Mouse (Mus musculus) left cerebral cortex, postnatal 25 days (tissue): ENCODE data around the gene Lingo3. TPM values are rescaled to one million over a fixed set of nuclear protein-coding genes. Genes with fewer than 3 reads are reported as not detected.
A peak's percentile ranks its signal among the peaks of the same experiment; 100 is the strongest.

Experiments used
- DNase-seq, 2 experiments: peaks; one replicate each; pipeline ENCODE4 v3.0.0; 2022; ENCODE audit warnings: low spot score in 2 of 2, mixed read lengths in 1 of 2
- intact Hi-C: fragments of 180-260 bp; cut with DNase I; formaldehyde crosslinking; loops from one replicate; pipeline ENCODE4 v1.15.1; 2025
- total RNA-seq, 2 experiments: library from RNA; stranded (reverse); gene quantifications; 2 replicates each; pipeline ENCODE4 v1.2.3; 2021

The Lingo3 gene
- 10 to 100 TPM; 35.6 to 48.0 TPM for total RNA-seq

DNA sequence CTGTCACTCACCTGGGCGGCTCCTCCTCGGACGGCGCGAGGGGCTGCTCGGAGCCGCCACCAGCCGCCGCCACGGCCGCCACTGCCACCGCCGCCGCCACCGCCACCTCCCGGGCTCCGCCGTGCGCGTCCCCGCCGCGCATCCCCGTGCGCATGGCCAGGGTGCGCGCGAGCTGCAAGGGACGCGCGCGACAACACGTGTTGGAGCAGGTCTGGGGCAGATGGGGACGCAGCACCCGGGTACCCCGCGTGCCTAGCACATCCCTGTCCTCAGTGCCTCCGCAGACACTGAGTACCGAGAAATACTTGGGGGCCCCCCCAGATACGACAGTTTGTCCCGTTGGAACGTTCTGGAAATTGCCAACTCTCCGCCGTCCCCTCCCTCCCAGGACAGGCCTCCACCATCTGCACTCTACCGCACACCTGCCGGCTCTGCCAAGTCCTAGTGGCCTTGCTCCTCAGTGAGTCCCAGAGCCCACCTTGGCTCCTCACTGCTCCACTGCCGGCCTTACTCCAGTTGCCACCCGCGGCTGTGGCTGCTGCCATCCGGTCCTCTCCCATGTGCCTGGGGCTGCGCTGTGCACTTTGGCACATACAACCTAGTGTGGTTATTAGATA lies at the start of gene Lingo3:
Lingo3 (minus strand) TSS at position 109 of the 617 bp plus-strand sequence.
- DNase-seq = peak; percentile 60 to 65
- intact Hi-C loops = no loop called here

- intact Hi-C loops = no loop called here
- DNase-seq = no peak
Observed at GRCm38 (mm10) chr10:80887181-80887580, 43.3 kb upstream of the Lingo3 start.

DNA sequence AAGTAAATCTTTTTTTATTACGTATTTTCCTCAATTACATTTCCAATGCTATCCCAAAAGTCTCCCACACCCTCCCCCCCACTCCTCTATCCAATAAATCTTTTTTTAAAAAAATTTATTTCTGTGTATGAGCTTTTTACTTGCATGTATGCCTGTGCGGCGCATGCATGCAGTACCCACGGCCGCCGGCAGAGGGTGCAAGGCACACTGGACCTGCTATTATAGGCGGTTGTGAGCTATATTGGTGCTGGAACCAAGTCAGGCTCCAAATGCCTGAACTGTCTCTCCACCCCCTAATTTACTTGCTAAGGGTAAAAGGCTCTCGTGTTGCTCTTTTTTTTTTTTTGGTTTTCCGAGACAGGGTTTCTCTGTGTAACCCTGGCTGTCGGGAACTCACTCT lies 37.5 kb upstream of the Lingo3 start:
- intact Hi-C loops = loop anchor here (2.0 kb wide), 1 partner anchor 114 kb away; no protein-coding TSS in a partner anchor
- DNase-seq = peak in 1 of 2 experiments; percentile 63

- intact Hi-C loops = loop anchor here (1.0 to 2.0 kb wide), 2 partner anchors 59 to 114 kb away; no protein-coding TSS in a partner anchor
- no peak for DNase-seq
Observed at GRCm38 (mm10) chr10:80880901-80881300, 37.1 kb upstream of the Lingo3 start.

DNA sequence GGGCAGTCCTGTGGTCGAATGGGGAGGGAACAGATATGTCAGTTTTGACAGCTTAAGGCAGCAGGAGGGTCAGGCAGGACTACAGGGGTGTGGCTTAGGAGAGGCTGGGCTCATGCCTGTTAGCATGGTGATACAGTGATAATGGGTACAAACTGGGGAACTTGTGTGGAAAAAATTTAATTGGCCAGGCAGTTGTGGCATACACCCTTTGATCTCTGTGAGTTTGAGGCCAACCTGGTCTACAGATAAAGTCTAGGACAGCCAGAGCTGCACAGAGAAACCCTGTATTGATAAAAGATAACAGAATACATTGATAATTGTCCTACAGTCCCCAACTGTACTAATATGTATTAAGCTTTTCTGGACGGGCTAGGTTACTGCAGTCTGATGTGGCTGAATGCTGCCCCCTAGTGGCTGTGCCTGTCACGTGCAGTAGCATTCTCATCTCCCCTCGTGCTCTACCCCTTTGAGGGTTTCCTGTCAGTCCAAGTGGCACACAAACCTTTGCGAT lies 36.3 kb upstream of the Lingo3 start:
- intact Hi-C loops = loop anchor here (1.0 to 2.0 kb wide), 2 partner anchors 58 to 115 kb away; no protein-coding TSS in a partner anchor
- DNase-seq = peak; percentile 45 to 49

GRCm38 (mm10) chr10:80876594-80876993 lies 32.8 kb upstream of the Lingo3 start:
- intact Hi-C loops = loop anchor here (2.0 kb wide), 1 partner anchor 130 kb away; no protein-coding TSS in a partner anchor

GRCm38 (mm10) chr10:80876028-80876427 lies 32.2 kb upstream of the Lingo3 start:
- intact Hi-C loops = loop anchor here (2.0 kb wide), 1 partner anchor 129 kb away; no protein-coding TSS in a partner anchor
- peak in 1 of 2 experiments; percentile 53 for DNase-seq

More at GRCm38 (mm10) chr10:80876594-80876993, 32.8 kb upstream of the Lingo3 start:
- no peak for DNase-seq

DNA sequence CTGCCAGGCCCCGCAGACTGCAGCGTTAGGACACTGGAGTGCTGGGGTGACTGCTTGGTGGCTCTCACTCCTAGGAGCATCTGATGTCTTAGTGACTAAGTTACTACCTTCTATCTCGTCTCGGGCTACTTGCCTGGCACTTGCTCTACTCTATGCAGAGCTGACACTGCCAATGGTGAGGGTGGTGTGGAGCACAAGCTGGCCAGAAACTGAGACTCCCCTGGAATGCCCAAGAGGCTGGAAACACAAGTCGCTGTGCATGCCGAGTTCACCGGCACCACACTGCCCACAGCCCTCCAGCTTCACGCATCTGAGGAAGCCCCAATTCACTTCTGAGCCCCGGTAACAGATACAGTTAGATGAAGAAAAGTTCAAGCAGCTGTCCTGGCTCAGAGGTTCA lies 30.2 kb upstream of the Lingo3 start:
- no peak for DNase-seq
- intact Hi-C loops = loop anchor here (2.0 kb wide), 2 partner anchors 17 to 51 kb away; no protein-coding TSS in a partner anchor

DNA sequence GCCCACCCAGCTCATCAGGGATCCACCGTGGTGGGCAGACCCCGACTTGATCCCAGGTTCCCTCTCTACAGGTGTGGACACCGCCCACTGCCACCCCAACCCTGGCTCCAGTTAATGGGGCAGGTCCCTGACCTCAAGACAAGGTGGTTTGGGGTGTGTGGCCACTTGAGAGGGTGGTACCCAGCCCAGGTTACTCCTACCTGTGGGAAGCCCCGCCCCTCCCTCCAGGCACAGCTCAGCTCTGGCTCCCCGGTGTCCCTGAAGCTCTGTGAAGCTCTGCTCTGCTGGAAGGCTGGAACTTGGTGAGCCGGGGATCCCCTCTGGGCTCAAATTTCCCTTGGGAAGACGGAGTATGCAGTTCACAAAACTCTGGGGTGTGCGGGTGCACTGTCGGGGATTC lies 27.7 kb upstream of the Lingo3 start, which contains the start of gene Tmprss9:
Tmprss9 (plus strand) TSS at position 268 of the 400 bp plus-strand sequence.
- intact Hi-C loops = no loop called here
- DNase-seq = no peak

GRCm38 (mm10) chr10:80870993-80871392 lies 27.2 kb upstream of the Lingo3 start:
- intact Hi-C loops = no loop called here
- DNase-seq = no peak

GRCm38 (mm10) chr10:80864446-80864845 lies 20.6 kb upstream of the Lingo3 start:
- intact Hi-C loops = no loop called here
- no peak for DNase-seq

- intact Hi-C loops = no loop called here
- DNase-seq = no peak
Observed at GRCm38 (mm10) chr10:80862305-80862704, 18.5 kb upstream of the Lingo3 start.

GRCm38 (mm10) chr10:80858350-80858935 lies 14.6 kb upstream of the Lingo3 start:
- intact Hi-C loops = no loop called here
- DNase-seq = no peak

GRCm38 (mm10) chr10:80857848-80858247 lies 14.0 kb upstream of the Lingo3 start:
- DNase-seq = no peak
- intact Hi-C loops = loop anchor here (2.0 kb wide), 1 partner anchor 17 kb away; no protein-coding TSS in a partner anchor

DNA sequence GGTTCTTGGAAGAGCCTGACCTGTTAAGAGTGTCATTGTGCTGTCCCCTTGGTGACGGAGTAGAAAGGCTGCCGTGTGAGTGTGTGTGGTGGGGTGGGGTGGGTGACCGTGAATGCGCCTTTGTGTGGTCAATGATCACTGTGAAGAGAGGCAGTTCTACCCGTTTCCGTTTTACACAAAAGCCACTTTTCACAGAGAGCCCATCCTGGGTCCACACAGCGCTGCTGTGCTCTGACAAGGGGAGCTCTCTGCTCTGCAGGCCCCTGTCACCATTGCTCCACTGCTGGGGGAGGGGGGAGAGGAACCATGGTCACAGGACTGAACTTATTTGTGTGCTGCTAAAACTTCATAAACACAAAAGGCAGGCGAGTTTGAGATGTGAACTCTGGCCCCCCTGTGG lies 13.5 kb upstream of the Lingo3 start:
- intact Hi-C loops = loop anchor here (2.0 kb wide), 1 partner anchor 17 kb away; no protein-coding TSS in a partner anchor

DNA sequence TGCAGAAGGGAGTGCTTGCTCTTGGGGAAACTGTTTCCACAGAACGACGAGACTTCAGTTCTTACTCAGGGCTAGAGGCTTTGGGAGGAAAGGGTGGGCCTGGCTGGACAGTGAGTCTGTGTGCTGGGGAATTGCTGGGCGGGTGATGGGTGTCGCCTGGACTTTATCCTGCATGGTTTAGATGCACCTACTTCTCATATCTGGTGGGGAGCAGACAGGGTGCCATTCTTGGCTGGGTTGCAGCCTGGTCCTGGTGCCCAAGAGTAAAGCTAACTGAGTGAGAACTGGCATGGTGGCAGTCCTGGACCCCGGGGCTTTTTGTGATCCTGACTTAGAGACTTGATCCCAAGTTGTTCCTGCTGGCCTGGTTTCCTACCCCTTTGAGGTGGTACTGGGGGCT lies 13.1 kb upstream of the Lingo3 start:
- intact Hi-C loops = loop anchor here (2.0 kb wide), 1 partner anchor 18 kb away; no protein-coding TSS in a partner anchor
- no peak for DNase-seq

More for the DNA sequence above, 13.5 kb upstream of the Lingo3 start:
- peak in 1 of 2 experiments; percentile 49 for DNase-seq

GRCm38 (mm10) chr10:80856267-80856666 lies 12.4 kb upstream of the Lingo3 start:
- intact Hi-C loops = loop anchor here (2.0 kb wide), 1 partner anchor 19 kb away; no protein-coding TSS in a partner anchor
- DNase-seq = peak in 1 of 2 experiments; percentile 67

GRCm38 (mm10) chr10:80855749-80856073 lies 11.9 kb upstream of the Lingo3 start:
- DNase-seq = no peak
- intact Hi-C loops = loop anchor here (1.0 to 2.0 kb wide), 2 partner anchors 19 to 29 kb away; partner anchors contain the start of gene Oaz1

GRCm38 (mm10) chr10:80854913-80855748 lies 11.3 kb upstream of the Lingo3 start, which contains the start of the genes Lsm7 and Sppl2b:
Gene Lsm7 (minus strand): TSS chr10:80855209.
Gene Sppl2b (plus strand): TSS chr10:80855275.
- intact Hi-C loops = loop anchor here (1.0 kb wide), 1 partner anchor 29 kb away; the partner anchor contains the start of gene Oaz1
- peak; percentile 97 for DNase-seq
